Comparison of ENCODE assay signal across 20 mouse cellular contexts in the genomic region with DNA sequence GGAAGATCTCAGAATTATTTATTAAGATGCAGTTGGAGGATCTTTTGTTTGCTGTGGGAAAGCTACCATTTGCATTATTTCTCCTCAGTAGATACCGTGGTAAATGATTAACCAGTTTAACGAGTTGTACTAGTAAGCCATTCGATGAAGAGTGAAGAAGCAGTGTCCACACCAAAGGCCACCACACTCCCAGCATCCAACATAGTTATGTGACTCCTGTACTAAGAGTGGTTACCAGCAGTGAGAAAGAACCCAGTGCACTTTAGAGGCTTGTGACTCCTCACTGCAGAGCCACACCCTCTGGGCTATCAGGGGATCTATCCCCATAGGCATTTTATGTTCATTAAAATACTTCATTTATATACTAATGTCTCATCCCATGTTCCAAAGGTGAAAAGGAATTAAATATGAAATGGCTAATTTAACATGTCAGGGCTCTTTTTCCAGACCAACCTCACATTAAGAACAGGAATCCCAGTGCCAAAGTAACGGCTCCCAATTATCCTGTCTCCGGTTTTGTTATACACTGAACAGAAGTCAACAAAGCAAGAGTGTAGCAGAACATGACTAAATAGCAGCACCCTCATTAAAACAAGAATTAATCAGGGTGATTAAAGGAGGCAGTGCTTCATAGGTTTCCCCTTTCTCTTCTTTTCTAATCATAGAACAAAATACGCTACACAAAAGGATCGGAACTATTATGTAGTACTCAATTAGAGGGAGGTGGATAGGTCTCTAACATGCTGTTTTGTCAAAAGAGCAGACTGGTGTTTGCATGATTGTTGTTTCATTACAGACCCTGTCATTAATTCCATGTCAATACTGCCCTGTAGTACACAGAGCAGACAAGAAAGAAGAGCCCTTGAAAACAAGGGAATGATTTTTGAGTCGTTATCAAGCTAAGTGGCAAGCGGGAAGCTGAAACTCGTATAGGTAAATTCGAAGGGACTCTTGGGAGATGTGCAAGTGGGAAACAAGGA.
DNase-seq lines count a peak whose midpoint lies in the region; ATAC-seq lines count a peak whose summit lies in the region.
"Had no signal": no experiment of that assay in that cellular context is flagged by ENCODE, and none has a peak within 500 bp of the region (broad histone marks: within the 10 kb centered on the region; RNA-seq: fewer than 3 reads in every experiment).

No protein-coding gene starts in this region.

- H3K36me3 ChIP-seq in kidney, embryonic 15.5 days = peaks cover 47% of the 10 kb centered on the region
- peaks cover 17% of the 10 kb centered on the region; the same call in 1 of the 2 replicates for H3K36me3 ChIP-seq in liver, embryonic 13.5 days
- H3K36me3 ChIP-seq: stomach, embryonic 15.5 days had no signal

- no peaks in the 10 kb centered on the region for H3K27me3 ChIP-seq in kidney, embryonic 15.5 days
- no peaks in the 10 kb centered on the region for H3K27me3 ChIP-seq in liver, embryonic 13.5 days
- H3K27me3 ChIP-seq: embryonic facial prominence, embryonic 13.5 days; heart, embryonic 12.5 days; limb, embryonic 15.5 days; stomach, embryonic 15.5 days had no signal

- 0 out of 2 replicates have a peak overlapping the region, but pooled peaks have one; percentile 19 for H3K27ac ChIP-seq in kidney, embryonic 15.5 days
- H3K27ac ChIP-seq in liver, embryonic 13.5 days = no peak overlapping the region
- H3K27ac ChIP-seq: embryonic facial prominence, embryonic 13.5 days; layer of hippocampus, adult 2 months; limb, embryonic 15.5 days; stomach, embryonic 15.5 days had no signal

- peak; percentile 52; the same call in 1 of the 2 replicates for ATAC-seq in kidney, embryonic 15.5 days (replicated peaks; ENCODE audit: low FRiP score)
- 0 out of 2 replicates have a peak, but pooled peaks have one; percentile 42 for ATAC-seq in erythroblast, adult 5-6 weeks (replicated peaks; ENCODE audit: low FRiP score, poor library complexity, severe bottlenecking)
- peak; percentile 32; the same call in 1 of the 2 replicates for ATAC-seq in liver, embryonic 13.5 days (ENCODE audit: low read depth)

- 81% methylated on average over 11 of the region's 11 CpGs for WGBS in kidney, embryonic 15.5 days
- 84% methylated on average over 11 of the region's 11 CpGs for WGBS in liver, embryonic 13.5 days (ENCODE audit: insufficient replicate concordance)

- no peak overlapping the region for H3K9ac ChIP-seq in kidney, embryonic 15.5 days
- H3K9ac ChIP-seq in liver, embryonic 13.5 days = no peak overlapping the region
- H3K9ac ChIP-seq: embryonic facial prominence, embryonic 13.5 days; heart, embryonic 12.5 days; limb, embryonic 15.5 days; stomach, embryonic 15.5 days had no signal

- H3K4me1 ChIP-seq in kidney, embryonic 15.5 days = no peaks in the 10 kb centered on the region
- peaks cover 39% of the 10 kb centered on the region for H3K4me1 ChIP-seq in liver, embryonic 13.5 days (replicated peaks)
- H3K4me1 ChIP-seq: embryonic facial prominence, embryonic 13.5 days; limb, embryonic 15.5 days; stomach, embryonic 15.5 days had no signal

- H3K4me3 ChIP-seq in kidney, embryonic 15.5 days (replicated peaks) = no peak overlapping the region
- no peak overlapping the region for H3K4me3 ChIP-seq in liver, embryonic 13.5 days (replicated peaks)
- H3K4me3 ChIP-seq: embryonic facial prominence, embryonic 13.5 days; heart, embryonic 12.5 days; layer of hippocampus, adult 2 months; limb, embryonic 15.5 days; stomach, embryonic 15.5 days had no signal

- no peak overlapping the region for H3K4me2 ChIP-seq in kidney, embryonic 15.5 days
- no peak overlapping the region for H3K4me2 ChIP-seq in liver, embryonic 13.5 days
- H3K4me2 ChIP-seq: embryonic facial prominence, embryonic 13.5 days; heart, embryonic 12.5 days; limb, embryonic 15.5 days; stomach, embryonic 15.5 days had no signal

- no peak for DNase-seq in kidney, postnatal 25 days
- DNase-seq in Muller cell, postnatal 12 days (ENCODE audit: inconsistent ontology term) = peak; percentile 22
- no peak for DNase-seq in liver, embryonic 13.5 days
- DNase-seq in thymus, postnatal 4 days = no peak
- no peak for DNase-seq in urinary bladder, adult 2 months (ENCODE audit: low spot score)
- no peak for DNase-seq in ovary, postnatal 14 days (ENCODE audit: low spot score)
- DNase-seq: adrenal gland, adult 8-10 months; cerebellum, adult 8-10 months; heart, postnatal 36 days; lung, postnatal 14 days; right cerebral cortex, adult 18-20 months; spleen, adult 18-20 months had no signal

- no peaks in the 10 kb centered on the region for H3K9me3 ChIP-seq in kidney, embryonic 15.5 days (replicated peaks)
- H3K9me3 ChIP-seq in liver, embryonic 13.5 days (replicated peaks) = no peaks in the 10 kb centered on the region
- H3K9me3 ChIP-seq: embryonic facial prominence, embryonic 13.5 days; G1E; heart, embryonic 12.5 days; limb, embryonic 15.5 days; stomach, embryonic 15.5 days had no signal
